Mouse (Mus musculus): ENCODE measurements around the gene Tnfaip8l1.
A peak's percentile ranks its signal among the peaks of the same experiment; 100 is the strongest.

The Tnfaip8l1 gene

GRCm38 (mm10) chr17:56139355-56139754, 22.9 kb upstream of the Tnfaip8l1 start:
- peak; percentile 50 to 66 for DNase-seq

- peak; percentile 90 to 93 for DNase-seq
These were observed 22.2 kb upstream of the Tnfaip8l1 start, which contains the start of gene Sema6b for GRCm38 (mm10) chr17:56139858-56140595. TSS of gene Sema6b (minus strand) at chr17:56140343.

GRCm38 (mm10) chr17:56141702-56142605, 20.3 kb upstream of the Tnfaip8l1 start:
- peak; percentile 84 to 89 for DNase-seq

- DNase-seq: no peak
These were observed 17.7 kb upstream of the Tnfaip8l1 start for GRCm38 (mm10) chr17:56144546-56144945.

- no peak for DNase-seq
These were observed 16.1 kb upstream of the Tnfaip8l1 start for GRCm38 (mm10) chr17:56146131-56146530.

- no peak for DNase-seq
These were observed 14.9 kb upstream of the Tnfaip8l1 start for GRCm38 (mm10) chr17:56147420-56147819.

DNA sequence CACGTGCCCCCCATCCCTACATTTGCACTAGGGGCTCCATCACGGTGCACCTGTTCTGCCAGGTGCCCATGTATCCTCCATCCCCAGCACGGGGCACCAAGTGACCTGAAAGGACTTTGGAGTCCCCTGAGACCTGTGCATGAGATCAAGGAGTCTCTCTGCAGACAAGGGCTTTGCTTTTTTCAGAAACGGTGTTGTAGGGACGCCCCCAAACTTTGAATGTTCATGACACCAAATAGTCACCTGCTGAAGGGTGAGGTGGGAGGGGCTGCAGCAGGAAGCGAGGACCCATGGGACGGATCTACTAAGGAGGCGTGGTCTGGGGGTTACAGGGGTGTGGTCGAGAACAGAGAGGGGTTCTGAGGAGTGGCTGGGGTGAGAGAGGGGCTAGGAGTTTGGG, 14.0 kb upstream of the Tnfaip8l1 start:
- DNase-seq: no peak

DNA sequence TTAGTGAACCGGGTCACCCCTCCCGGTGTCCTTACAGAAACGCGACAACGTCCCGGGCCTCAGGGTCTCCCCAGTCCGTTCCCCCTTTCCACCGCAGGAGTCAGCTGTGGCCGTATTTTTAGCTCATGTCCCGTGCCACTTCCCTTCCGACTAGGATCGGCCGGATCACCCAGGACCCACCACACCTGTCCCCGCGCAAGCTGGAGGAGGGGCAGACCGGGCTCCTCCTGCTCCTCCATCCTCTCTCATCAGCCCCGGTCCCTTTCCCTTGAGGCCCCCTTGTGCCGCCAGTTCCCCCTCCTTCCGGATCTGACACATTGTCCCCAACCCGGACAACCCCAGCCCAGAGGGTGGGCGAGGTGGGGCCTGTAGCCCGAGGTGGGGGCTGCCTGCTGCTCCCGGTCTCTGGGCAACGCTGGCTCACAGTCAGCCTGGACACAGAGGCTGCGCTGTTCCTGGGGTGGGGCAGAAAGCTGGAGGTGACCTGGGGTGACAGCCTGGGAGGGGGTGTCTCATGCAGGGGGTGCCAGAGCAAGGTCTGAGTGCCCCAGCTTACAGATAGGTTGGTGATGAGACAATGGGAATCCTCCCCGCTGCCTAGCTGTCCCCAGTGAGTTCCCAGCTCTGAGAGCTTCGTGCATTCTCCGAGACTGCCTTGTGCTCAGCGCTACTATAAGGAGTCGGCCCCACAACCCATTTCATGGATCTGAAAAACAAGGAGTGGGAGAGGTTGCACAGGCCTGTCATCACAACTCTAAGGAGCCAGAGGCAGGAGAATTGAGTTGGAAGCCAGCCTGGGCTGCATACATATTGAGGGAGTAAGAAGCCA, 13.3 kb upstream of the Tnfaip8l1 start:
- no peak for DNase-seq

- DNase-seq: no peak
These were observed 12.4 kb upstream of the Tnfaip8l1 start for GRCm38 (mm10) chr17:56149897-56150296.

DNA sequence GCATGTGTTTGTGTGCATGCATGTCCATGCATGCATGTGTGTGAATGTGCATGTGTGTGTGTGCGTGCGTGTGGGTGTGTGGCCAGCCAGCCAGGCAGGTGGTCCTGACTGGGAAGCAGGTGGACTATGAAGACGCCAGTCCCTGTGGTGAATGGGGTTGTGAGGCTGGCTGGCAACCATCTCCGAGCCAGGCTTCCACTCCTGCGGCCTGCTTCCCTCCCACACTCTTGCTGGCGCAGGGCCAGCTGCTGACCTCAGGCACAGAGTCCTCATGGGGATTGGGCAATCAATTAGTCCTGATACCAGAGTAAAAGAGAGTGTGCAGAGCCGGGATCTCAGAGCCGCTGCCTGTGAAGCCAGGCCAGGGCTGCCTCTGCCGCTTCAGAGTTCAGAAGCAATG, 8.6 kb upstream of the Tnfaip8l1 start:
- peak; percentile 52 to 67 for DNase-seq

DNA sequence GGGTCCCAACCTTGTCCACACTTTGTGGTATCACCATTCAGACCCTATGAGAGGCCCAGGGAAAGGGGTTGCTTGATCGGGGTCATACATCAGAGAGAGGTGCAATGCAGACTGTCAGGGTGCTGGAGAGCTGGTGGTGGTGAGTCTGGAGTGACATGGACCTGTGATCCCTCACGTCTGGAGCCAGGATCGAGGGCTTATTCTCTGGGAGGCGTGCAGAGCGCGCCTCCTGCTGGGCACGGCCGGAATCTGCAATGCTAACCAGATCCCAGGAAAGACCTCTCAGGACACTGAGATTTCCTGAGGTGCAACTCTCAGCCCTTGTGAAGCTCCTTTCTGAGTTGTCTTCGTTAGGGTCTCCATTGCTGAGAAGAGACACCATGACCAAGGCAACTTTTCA, 2.5 kb upstream of the Tnfaip8l1 start:
- DNase-seq: peak; percentile 62 to 75

DNA sequence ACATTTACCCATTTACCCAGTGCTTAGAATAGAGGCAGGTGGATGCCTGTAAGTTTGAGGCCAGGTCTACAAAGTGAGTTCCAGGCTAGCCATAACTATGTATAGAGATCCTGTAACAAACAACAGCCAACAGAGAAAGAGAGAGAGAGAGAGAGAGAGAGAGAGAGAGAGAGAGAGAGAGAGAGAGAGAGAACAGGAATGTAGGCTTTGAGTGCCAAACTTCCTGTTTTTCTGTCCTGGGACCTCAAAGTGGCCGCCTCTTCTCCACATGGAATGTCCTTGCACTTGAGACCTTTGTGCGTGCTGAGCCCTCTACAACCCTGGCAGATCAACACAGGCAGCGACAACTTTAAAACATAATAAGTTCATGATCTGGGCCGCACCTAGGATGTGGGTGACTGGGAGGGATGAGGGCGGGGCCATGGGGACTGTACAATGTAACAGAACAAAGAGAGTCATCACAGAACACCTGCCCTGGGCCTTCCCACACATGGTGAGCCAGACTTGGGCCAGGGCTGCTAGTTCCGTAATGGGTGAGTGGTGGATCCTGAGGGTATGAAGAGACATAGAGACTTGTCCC, 1.3 kb downstream of the Tnfaip8l1 start:
- no peak for DNase-seq

- peak in 1 of 2 experiments; percentile 40 for DNase-seq
These were observed 2.2 kb downstream of the Tnfaip8l1 start for GRCm38 (mm10) chr17:56164510-56164909.

GRCm38 (mm10) chr17:56165671-56166070, 3.4 kb downstream of the Tnfaip8l1 start:
- no peak for DNase-seq

GRCm38 (mm10) chr17:56169830-56170229, 7.6 kb downstream of the Tnfaip8l1 start:
- no peak for DNase-seq

GRCm38 (mm10) chr17:56170636-56171035, 8.4 kb downstream of the Tnfaip8l1 start:
- no peak for DNase-seq

GRCm38 (mm10) chr17:56171456-56171855, 9.2 kb downstream of the Tnfaip8l1 start:
- DNase-seq: no peak

DNA sequence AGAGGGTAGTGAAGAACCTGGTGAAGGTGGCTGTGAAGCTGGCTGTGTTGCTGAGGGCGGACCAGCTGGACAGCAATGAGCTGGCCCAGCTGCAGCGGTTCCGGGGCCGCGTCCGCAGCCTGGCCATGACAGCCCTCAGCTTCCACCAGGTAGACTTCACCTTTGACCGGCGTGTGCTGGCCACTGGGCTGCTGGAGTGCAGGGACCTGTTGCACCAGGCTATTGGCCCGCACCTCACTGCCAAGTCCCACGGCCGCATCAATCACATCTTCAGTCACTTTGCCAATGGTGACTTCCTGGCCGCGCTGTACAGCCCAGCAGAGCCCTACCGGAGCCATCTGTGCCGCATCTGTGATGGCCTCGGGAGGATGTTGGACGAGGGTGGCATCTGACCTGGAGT, 9.6 kb downstream of the Tnfaip8l1 start:
- DNase-seq: no peak

- no peak for DNase-seq
These were observed 11.2 kb downstream of the Tnfaip8l1 start for GRCm38 (mm10) chr17:56173401-56174046.

- DNase-seq: no peak
These were observed 13.1 kb downstream of the Tnfaip8l1 start for GRCm38 (mm10) chr17:56175416-56175815.

DNA sequence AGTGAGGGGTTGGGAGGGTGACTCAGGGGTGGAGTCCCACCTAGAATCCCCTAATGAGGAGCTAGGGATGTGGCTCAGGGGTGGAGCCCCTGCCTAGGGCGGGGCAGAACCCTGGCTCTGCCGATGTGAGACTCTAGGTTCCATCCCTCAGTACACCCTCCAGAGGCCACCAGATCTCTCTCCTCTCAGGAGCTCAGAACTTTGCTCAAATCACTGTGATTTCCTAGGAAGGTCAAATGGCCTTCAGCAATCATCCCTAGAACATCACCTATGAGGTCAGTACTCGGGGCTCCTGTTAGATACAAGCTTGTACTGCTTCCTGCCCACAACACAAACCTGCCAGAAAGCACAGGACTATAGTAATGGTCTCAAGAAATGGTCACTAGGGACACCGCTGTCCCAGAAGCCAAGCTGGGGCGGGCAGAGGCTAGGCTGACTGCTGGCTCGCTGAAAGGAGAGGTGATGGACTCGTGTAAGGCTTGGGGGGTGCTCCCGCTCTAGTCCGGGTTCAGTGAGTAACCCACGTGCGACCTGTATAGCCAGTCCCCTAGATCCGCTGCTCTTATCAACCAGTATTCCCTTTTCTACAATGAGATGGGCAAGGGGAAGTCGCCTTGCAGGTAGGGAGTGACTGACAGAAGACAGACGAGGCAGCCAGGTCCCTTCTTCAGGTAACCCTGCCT, 20.8 kb downstream of the Tnfaip8l1 start:
- DNase-seq: no peak

Data from cerebellum, postnatal 25 days (tissue).